Mouse (Mus musculus) kidney, embryonic 14.5 days (tissue): Measurements from ENCODE around the gene Ripk4. TPM values are rescaled to one million over a fixed set of nuclear protein-coding genes. Genes with fewer than 3 reads are reported as not detected.

Experiments used
- ATAC-seq: fragments of 200-750 bp; cut with Nextera tagmentation; 2 replicates; pipeline ENCODE4 v1.8.0; 2017; ENCODE audit warnings: moderate number of reproducible peaks, mild to moderate bottlenecking, moderate TSS enrichment, moderate library complexity; ENCODE audit not compliant: low FRiP score, low TSS enrichment
- H3K27ac ChIP-seq: fragments of 300-500 bp; sonication (generic); 2 replicates; pipeline ENCODE4 v1.5.1; 2014; ENCODE audit warnings: low read depth, mild to moderate bottlenecking, low read length, moderate library complexity, mixed read lengths
- H3K27me3 ChIP-seq: fragments of 300-500 bp; sonication (generic); 2 replicates; pipeline ENCODE4 v1.6.1; 2014; ENCODE audit warnings: mild to moderate bottlenecking, low read length; ENCODE audit not compliant: control insufficient read depth, insufficient read depth
- H3K36me3 ChIP-seq: fragments of 300-500 bp; sonication (generic); 2 replicates; pipeline ENCODE4 v1.6.1; 2014; ENCODE audit warnings: low read length, mixed read lengths; ENCODE audit not compliant: control insufficient read depth, insufficient read depth
- H3K4me1 ChIP-seq: fragments of 300-500 bp; sonication (generic); 2 replicates; pipeline ENCODE4 v1.6.1; 2014; ENCODE audit warnings: low read length, mixed read lengths; ENCODE audit not compliant: control insufficient read depth, insufficient read depth
- H3K4me2 ChIP-seq: fragments of 300-500 bp; sonication (generic); replicated peaks from 2 replicates; pipeline ENCODE4 v1.6.1; 2014; ENCODE audit warnings: low read depth, mild to moderate bottlenecking, low read length
- H3K4me3 ChIP-seq: fragments of 300-500 bp; sonication (generic); 2 replicates; pipeline ENCODE4 v1.5.1; 2014; ENCODE audit warnings: mild to moderate bottlenecking, low read length
- H3K9ac ChIP-seq: fragments of 300-500 bp; sonication (generic); 2 replicates; pipeline ENCODE4 v1.6.1; 2014; ENCODE audit warnings: low read depth, mild to moderate bottlenecking, low read length, moderate library complexity
- H3K9me3 ChIP-seq: fragments of 300-500 bp; sonication (generic); 2 replicates; pipeline ENCODE4 v1.6.1; 2016; ENCODE audit warnings: low read length; ENCODE audit not compliant: control insufficient read depth
- WGBS: fragments of 180-500 bp; shearing (Covaris S2); extraction: QIAGEN DNeasy Blood & Tissue Kit; methylation state at CpG from one replicate; pipeline ENCODE4 v1.1.7; 2014; 5-methylcytosine and 5-hydroxymethylcytosine counted together
- polyA plus RNA-seq: library from polyadenylated mRNA; unstranded; fragments of >200 nt; fragmentation: Nextera tagmentation; extraction: Ambion mirVana; gene quantifications from 2 replicates; pipeline ENCODE4 v1.2.1, GENCODE M21; 2014

The Ripk4 gene
- polyA plus RNA-seq, 1 experiment from 2014 or later: 7.7 TPM

DNA sequence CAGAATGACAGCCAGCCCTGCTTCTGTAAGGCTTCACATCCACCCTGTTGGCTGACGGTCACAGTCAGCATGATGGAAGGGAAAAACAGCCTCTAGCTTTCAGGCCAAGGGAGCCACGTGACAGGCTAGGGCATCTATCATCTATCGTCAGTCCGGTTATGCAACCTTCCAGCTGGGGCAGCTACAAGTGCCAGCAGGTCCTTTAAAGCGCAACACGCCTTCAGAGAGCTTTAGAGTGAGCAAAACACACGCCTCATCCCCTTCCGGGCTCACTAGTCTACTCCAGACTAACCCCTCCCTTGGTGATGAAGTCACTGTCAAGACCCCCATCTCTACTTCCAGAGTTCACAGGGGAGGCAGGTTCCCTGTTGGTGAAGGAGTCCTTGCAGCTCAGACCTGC, 11.7 kb downstream of the Ripk4 start:
- H3K9me3 ChIP-seq: no peaks in the 10 kb centered on the region
- H3K4me3 ChIP-seq: no peak overlapping the region
- 52% methylated on average over 8 of the region's 8 CpGs for WGBS
- ATAC-seq: no peak
- H3K4me2 ChIP-seq: no peak overlapping the region
- no peak overlapping the region for H3K27ac ChIP-seq
- H3K9ac ChIP-seq: no peak overlapping the region
- H3K27me3 ChIP-seq: no peaks in the 10 kb centered on the region
- no peaks in the 10 kb centered on the region; the same call in 1 of the 2 replicates for H3K36me3 ChIP-seq
- H3K4me1 ChIP-seq: no peaks in the 10 kb centered on the region

DNA sequence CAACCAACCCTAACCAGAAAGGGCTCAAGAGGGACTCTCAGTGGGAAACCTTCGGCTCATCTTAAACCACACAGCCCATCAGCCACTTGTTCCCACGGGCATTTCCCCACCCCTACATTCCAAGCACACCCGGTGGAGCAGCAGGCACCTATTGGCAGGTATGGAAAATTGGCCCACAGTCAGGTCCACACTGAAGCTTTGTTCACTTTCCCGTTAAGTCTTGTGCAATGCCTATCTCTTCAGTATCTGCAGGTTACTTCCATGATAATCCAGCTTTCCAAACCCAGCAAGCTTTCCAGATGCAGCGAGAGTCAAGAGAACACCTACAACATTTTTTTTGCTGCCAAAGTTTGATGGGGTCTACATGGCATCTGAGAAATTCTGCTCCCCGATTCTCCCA, 15.2 kb downstream of the Ripk4 start:
- no peaks in the 10 kb centered on the region for H3K4me1 ChIP-seq
- H3K27me3 ChIP-seq: no peaks in the 10 kb centered on the region
- no peak overlapping the region for H3K4me3 ChIP-seq
- H3K9me3 ChIP-seq: no peaks in the 10 kb centered on the region
- no peak overlapping the region for H3K27ac ChIP-seq
- ATAC-seq: no peak
- WGBS: 90% methylated on average over 6 of the region's 6 CpGs
- H3K4me2 ChIP-seq: no peak overlapping the region
- no peaks in the 10 kb centered on the region; the same call in 1 of the 2 replicates for H3K36me3 ChIP-seq
- H3K9ac ChIP-seq: no peak overlapping the region

DNA sequence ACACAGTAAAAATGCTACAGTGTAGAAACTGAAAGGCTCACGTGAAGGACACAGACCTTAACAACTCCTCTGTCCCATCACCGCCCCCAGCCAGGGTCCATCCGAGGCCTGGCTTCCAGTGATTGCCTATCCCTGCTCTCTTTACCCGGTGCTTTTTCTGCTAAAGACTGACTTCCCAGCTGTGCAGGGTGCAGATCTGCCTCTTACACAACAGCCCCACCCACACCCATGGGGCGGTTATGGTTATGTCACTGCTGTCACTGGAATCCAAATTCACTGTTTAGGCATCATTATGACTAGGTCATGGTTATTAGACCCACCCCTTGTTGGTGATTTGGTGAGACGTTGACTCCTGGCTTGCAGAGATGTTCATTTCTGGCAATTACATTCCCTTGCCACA, 25.6 kb downstream of the Ripk4 start:
- ATAC-seq: no peak
- H3K27me3 ChIP-seq: 0 out of 2 replicates have a peak, but pooled peaks cover 3% of the 10 kb centered on the region
- no peak overlapping the region for H3K4me3 ChIP-seq
- no peaks in the 10 kb centered on the region for H3K36me3 ChIP-seq
- WGBS: 58% methylated on average over 6 of the region's 6 CpGs
- H3K9ac ChIP-seq: no peak overlapping the region
- no peak overlapping the region for H3K27ac ChIP-seq
- no peaks in the 10 kb centered on the region for H3K4me1 ChIP-seq
- H3K4me2 ChIP-seq: no peak overlapping the region
- no peaks in the 10 kb centered on the region for H3K9me3 ChIP-seq

DNA sequence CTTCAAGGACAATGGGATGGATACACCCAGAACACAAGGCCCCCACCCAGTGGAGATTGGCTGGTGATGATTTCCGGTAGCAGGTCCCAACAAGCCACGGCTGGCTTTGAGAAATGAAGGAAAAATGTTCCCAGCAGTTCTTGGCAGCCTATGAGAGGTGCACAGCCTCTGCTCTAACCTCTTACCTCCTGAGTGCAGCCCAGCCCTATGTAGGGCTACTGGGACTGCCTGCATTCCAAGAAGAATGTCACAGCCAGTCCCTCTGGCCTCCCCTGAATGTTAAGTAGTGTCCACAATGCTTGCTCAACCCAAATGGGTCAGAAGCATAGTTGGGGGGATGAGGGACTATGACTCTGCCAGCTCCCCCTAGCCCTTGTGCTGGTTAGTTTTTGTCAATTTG, 27.0 kb downstream of the Ripk4 start:
- 86% methylated on average over 2 of the region's 2 CpGs for WGBS
- H3K4me1 ChIP-seq: no peaks in the 10 kb centered on the region
- H3K36me3 ChIP-seq: no peaks in the 10 kb centered on the region
- 0 out of 2 replicates have a peak, but pooled peaks cover 3% of the 10 kb centered on the region for H3K27me3 ChIP-seq
- H3K9ac ChIP-seq: no peak overlapping the region
- no peak overlapping the region for H3K4me3 ChIP-seq
- ATAC-seq: no peak
- no peak overlapping the region for H3K27ac ChIP-seq
- no peak overlapping the region for H3K4me2 ChIP-seq
- H3K9me3 ChIP-seq: no peaks in the 10 kb centered on the region

DNA sequence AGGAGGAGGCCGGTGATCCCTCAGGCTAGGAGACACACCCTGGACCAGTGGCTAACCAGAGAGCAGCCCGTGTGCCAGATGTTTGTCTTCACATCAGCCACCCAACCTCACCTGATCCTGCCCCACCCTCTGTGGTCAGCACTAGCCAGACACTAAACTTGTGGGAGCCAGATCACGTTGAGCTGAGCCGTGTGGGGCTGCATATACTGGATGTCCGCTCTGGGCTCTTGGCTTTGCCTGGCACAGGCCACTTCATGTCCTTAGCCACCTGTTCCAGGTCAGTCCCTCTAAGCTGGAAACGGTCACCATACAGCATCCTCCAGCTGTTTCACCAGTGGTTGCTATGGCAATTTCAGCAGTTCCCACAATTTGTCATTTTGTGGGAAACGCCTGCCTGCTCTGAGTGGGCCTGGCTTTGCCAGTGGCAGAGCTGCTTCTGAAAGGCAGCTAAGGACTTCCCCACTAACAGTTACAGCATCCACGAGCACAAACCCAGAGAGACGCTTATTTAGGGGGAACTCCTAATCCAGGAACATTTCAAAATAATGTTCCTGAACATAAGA, 28.7 kb downstream of the Ripk4 start:
- no peak overlapping the region for H3K4me3 ChIP-seq
- H3K27me3 ChIP-seq: 0 out of 2 replicates have a peak, but pooled peaks cover 3% of the 10 kb centered on the region
- H3K9me3 ChIP-seq: no peaks in the 10 kb centered on the region
- H3K9ac ChIP-seq: no peak overlapping the region
- whole genome bisulfite sequencing: 53% methylated on average over 9 of the region's 9 CpGs
- ATAC-seq: no peak
- H3K36me3 ChIP-seq: no peaks in the 10 kb centered on the region
- no peak overlapping the region for H3K27ac ChIP-seq
- no peak overlapping the region for H3K4me2 ChIP-seq
- no peaks in the 10 kb centered on the region for H3K4me1 ChIP-seq

DNA sequence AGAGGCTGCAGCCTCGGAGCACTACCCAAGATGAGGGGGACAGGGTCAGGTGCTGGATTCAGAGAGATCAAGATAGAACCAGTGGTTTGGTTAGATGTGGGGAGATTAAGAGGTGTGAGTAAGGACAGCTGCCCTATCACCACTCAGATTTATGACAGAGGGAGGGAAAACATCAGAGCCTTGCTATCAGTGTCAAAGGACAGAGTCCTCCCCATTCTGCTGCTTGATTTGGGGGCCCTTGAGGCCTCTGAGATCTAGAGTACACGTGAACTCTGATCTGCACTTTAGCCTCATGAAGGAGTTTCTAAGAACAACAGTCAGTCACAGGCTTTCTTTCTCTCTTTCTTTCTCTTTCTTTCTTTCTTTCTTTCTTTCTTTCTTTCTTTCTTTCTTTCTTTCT, 30.0 kb downstream of the Ripk4 start:
- H3K4me3 ChIP-seq: no peak overlapping the region
- no peaks in the 10 kb centered on the region for H3K4me1 ChIP-seq
- H3K27ac ChIP-seq: no peak overlapping the region
- no peaks in the 10 kb centered on the region for H3K9me3 ChIP-seq
- H3K4me2 ChIP-seq: no peak overlapping the region
- ATAC-seq: no peak
- H3K27me3 ChIP-seq: 0 out of 2 replicates have a peak, but pooled peaks cover 3% of the 10 kb centered on the region
- WGBS: 29% methylated on average over 2 of the region's 2 CpGs
- H3K36me3 ChIP-seq: no peaks in the 10 kb centered on the region
- no peak overlapping the region for H3K9ac ChIP-seq

DNA sequence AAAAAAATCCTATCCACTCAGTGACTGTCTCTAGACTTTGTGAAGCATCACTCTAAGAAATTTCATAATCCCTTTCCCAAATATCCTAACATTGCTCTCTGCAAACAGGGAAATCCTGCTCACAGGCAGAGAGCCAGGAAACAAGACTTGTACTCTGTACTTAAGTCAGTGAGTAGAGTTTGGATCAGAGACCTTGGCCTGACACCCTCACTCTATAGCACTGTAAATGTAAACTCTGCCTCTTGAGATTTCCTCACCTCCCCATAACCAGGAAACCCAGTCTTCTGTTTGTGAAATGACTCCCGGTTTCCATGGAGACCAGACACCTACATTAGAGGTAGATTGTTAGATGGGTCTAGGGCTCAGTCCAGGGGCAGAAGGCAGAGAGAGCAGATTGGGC, 33.3 kb downstream of the Ripk4 start:
- H3K27ac ChIP-seq: no peak overlapping the region
- 0 out of 2 replicates have a peak, but pooled peaks cover 3% of the 10 kb centered on the region for H3K27me3 ChIP-seq
- 85% methylated on average over 1 of the region's 1 CpGs for WGBS
- ATAC-seq: no peak
- H3K4me2 ChIP-seq: no peak overlapping the region
- H3K36me3 ChIP-seq: no peaks in the 10 kb centered on the region
- H3K9me3 ChIP-seq: no peaks in the 10 kb centered on the region
- no peaks in the 10 kb centered on the region for H3K4me1 ChIP-seq
- no peak overlapping the region for H3K4me3 ChIP-seq
- H3K9ac ChIP-seq: no peak overlapping the region

DNA sequence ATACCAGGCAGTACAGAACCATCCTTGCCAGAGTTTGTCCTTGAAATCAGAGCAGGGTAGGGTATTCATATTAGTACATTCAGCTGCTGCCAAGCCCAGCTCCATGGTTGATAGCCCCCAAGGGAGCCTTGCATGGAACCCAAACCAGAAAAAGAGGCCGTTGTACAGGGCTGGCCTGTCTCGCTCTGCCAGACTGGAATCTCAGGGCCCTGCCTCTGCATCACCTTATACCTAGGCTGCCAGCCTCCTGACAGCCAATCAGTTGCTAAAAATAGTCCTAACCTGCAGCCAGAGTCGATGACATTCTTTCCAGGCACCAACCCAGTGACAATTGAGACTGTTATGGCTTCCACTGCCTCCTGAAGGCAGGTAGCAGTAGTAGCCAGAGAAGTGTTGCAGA, 37.2 kb downstream of the Ripk4 start:
- Histone ChIP-seq H3K27ac (no peak overlapping the region), H3K4me2 (no peak overlapping the region), H3K4me3 (no peak overlapping the region), H3K9me3 (no peaks in the 10 kb centered on the region), H3K9ac (no peak overlapping the region), H3K27me3 (no peaks in the 10 kb centered on the region), H3K36me3 (no peaks in the 10 kb centered on the region), H3K4me1 (no peaks in the 10 kb centered on the region)
- ATAC-seq: no peak
- WGBS: 74% methylated on average over 3 of the region's 3 CpGs

DNA sequence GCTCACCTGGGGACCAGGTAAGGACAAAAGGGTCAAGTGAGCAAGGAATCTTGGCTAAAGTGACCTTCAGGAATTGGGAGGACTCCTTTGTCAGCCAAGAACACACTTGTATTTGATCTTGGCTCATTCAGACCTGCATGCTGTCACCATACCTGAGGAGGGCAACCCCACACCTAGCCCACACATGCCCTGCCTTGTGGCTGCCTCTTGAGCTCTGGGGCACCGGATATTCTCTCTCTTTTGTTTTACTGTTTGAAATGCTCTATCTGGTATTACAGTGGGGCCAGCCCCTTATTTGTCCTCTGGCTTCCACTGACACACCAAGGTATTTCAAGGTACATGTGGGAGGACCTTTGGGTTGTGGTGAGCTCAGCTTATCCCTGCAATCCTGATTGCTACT, 43.5 kb downstream of the Ripk4 start:
- 95% methylated on average over 1 of the region's 1 CpGs for WGBS
- Histone ChIP-seq H3K27ac (no peak overlapping the region), H3K9me3 (no peaks in the 10 kb centered on the region), H3K4me3 (no peak overlapping the region), H3K4me1 (no peaks in the 10 kb centered on the region), H3K4me2 (no peak overlapping the region), H3K27me3 (no peaks in the 10 kb centered on the region), H3K36me3 (no peaks in the 10 kb centered on the region), H3K9ac (no peak overlapping the region)
- ATAC-seq: no peak
